Mouse (Mus musculus): ENCODE measurements around the gene Gtf3c5.

Gene Gtf3c5

DNA sequence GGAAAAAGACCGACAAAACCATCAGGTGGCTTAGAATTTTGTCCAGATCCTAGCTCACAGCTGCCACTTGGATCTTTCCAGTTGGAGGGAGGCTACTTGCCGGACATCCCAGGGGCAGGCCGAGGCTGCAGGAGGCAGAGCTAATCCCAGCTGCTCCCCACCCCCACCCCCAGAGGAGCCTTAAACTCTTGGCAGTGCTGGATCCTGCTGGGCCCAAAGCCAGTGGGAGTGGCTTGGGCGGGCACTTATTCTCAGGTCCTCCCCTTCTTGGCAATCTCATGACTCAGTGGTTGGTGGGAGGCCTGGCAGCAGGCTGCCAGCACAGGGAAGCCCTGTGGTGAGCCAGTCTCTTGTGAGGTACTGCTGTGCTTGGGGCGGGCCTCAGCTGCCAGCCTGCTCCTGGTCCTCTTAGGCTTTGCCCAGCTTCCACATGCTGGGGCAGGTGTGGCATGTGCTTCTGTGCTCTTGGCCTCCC, 59.9 kb downstream of the Gtf3c5 start:
- POLR2A ChIA-PET: interaction anchor here in 3 of 4 experiments (0.6 to 3.8 kb wide), 12 partner anchors 9 to 1018 kb away, joined by 3 to 14 read pairs (median 4); partner anchors contain the start of genes Gtf3c5 (in 2 of the 3), Gm10134 (in 1 of the 3) and Ralgds (in 1 of the 3)
- CTCF ChIA-PET: interaction anchor here in 2 of 4 experiments (0.7 to 3.3 kb wide), 4 partner anchors 12 to 62 kb away, joined by 3 to 21 read pairs (median 4); partner anchors contain the start of gene Ralgds (in 1 of the 2)

GRCm38 (mm10) chr2:28522166-28522565, 61.4 kb downstream of the Gtf3c5 start:
- POLR2A ChIA-PET: interaction anchor here in 2 of 4 experiments (0.6 to 2.9 kb wide), 6 partner anchors 9 to 66 kb away, joined by 3 to 8 read pairs (median 4); partner anchors contain the start of gene Gtf3c5 (in 2 of the 2)
- CTCF ChIA-PET: interaction anchor here in 2 of 4 experiments (1.1 to 2.2 kb wide), 2 partner anchors 24 to 26 kb away, joined by 3 to 7 read pairs; no protein-coding TSS in a partner anchor

GRCm38 (mm10) chr2:28521571-28522151, 61.9 kb downstream of the Gtf3c5 start:
- ChIA-PET POLR2A (interaction anchor here in 2 of 4 experiments (0.6 to 2.9 kb wide), 5 partner anchors 9 to 66 kb away, joined by 3 to 8 read pairs (median 4); partner anchors contain the start of gene Gtf3c5 (in 2 of the 2)), CTCF (interaction anchor here in 3 of 4 experiments (0.7 to 2.2 kb wide), 4 partner anchors 10 to 27 kb away, joined by 3 to 7 read pairs (median 4); no protein-coding TSS in a partner anchor)

DNA sequence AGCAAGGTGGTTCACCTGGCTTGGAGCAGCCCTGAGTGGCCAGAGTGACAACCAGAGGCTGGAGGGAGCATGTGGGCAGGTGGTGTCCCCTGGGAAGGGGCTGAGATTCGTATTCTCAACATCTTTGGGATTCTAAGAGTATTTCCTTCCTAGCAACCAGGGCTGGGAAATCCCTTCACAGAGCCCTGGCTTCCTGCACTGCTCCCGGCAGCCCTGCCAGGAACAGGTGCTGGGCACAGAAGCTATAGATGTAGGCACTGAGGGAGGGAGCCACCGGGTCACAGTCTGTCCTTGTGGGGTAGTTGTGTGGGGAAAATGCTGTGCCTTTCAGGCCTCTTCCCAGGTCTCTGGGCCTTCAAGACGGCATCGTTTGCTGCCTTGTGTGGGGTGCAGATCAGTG, 63.0 kb downstream of the Gtf3c5 start:
- ChIA-PET POLR2A (interaction anchor here in 2 of 4 experiments (0.6 to 2.9 kb wide), 2 partner anchors 19 to 63 kb away, joined by 5 to 8 read pairs; partner anchors contain the start of gene Gtf3c5 (in 1 of the 2)), CTCF (interaction anchor here in 1 of 4 experiments (2.2 kb wide), 1 partner anchor 26 kb away, joined by 7 read pairs; no protein-coding TSS in a partner anchor)

GRCm38 (mm10) chr2:28518231-28518630, 65.3 kb downstream of the Gtf3c5 start:
- POLR2A ChIA-PET: interaction anchor here (0.6 to 2.7 kb wide), 19 partner anchors 10 to 84 kb away, joined by 3 to 24 read pairs (median 6); partner anchors contain the start of genes Gtf3c5 (in 2 of the 4) and 1700007K13Rik (in 1 of the 4)
- CTCF ChIA-PET: interaction anchor here (0.6 to 4.4 kb wide), 18 partner anchors 8 to 89 kb away, joined by 3 to 60 read pairs (median 6); partner anchors contain the start of gene Gtf3c5 (in 3 of the 4)

- CTCF ChIA-PET: interaction anchor here (0.6 to 4.4 kb wide), 77 partner anchors 8 to 1023 kb away, joined by 3 to 60 read pairs (median 4); partner anchors contain the start of genes Gtf3c5 (in 4 of the 4), Gm10134 (in 2 of the 4), 1700007K13Rik (in 1 of the 4) and Ppp1r26 (in 1 of the 4)
- POLR2A ChIA-PET: interaction anchor here in 3 of 4 experiments (0.5 to 2.7 kb wide), 44 partner anchors 8 to 1617 kb away, joined by 3 to 24 read pairs (median 4); partner anchors contain the start of genes 1700007K13Rik (in 2 of the 3), Gtf3c5 (in 2 of the 3), Gm10134 (in 1 of the 3) and Tsc1 (in 1 of the 3)
Measured at GRCm38 (mm10) chr2:28517206-28517909, 66.2 kb downstream of the Gtf3c5 start.

Data from embryonic stem cell, embryonic (primary cell).